Mouse (Mus musculus): Measurements from ENCODE around the gene Mgmt.

GRCm38 (mm10) chr7:137154623-137155022 lies 260.2 kb downstream of the Mgmt start:
- no peak for TF ChIP-seq CTCF (IDR thresholded peaks at IDR 0.05; ENCODE audit: control insufficient read depth, insufficient read depth, low read length)
- no peak for TF ChIP-seq POLR2A (IDR thresholded peaks at IDR 0.05; ENCODE audit: borderline replicate concordance, control insufficient read depth, low read depth, low read length)
